Mouse (Mus musculus): ENCODE measurements around the gene Stx8. TPM values are rescaled to one million over a fixed set of nuclear protein-coding genes. Genes with fewer than 3 reads are reported as not detected.

Gene Stx8
- total RNA-seq, 2 experiments from 2014 or later = 28.1 to 28.4 TPM

DNA sequence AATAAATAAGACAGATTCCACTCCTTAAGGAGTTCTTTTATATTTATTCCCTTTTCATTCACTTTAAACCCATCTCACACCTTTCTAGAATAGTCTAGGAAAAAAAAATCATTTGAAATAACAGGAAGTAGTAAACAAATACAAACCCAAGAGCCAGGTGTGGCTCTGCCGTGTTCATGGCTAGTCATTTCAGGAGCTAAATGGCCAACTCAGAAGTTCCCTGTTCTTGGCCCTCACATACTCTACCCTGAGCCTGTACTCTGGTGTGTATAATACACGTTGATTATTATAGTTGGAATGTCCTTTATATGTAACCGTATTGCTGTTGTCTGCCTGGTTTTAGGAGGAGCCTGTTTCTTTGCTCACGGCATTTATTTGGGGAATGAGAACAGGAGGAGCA is 152.7 kb downstream of the Stx8 start:
- no peak for DNase-seq (ENCODE audit: extremely low spot score in 1 of 2, low spot score in 2 of 2)
- intact Hi-C loops (cut with DNase I) = no loop called here

DNA sequence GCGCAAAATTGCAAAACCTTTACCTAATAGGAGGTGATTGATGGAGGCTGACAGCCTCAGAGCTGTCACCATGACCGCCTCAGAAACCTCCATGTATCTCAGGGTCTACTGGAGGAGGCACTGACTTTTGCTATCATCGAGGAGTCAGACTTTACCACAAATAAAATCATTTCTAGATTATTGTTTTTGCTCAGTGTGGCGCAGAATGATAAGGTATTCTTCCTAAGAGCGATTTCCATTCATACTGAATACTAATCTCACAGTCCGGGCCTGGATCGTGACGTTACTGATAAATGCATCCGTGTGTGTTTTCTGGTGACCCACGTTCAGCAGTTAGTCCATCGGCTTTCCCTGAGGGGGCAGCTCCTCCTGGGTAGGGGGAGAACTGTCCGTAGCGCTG is 153.1 kb downstream of the Stx8 start:
- intact Hi-C loops (cut with DNase I) = no loop called here
- no peak for DNase-seq (ENCODE audit: extremely low spot score in 1 of 2, low spot score in 2 of 2)

DNA sequence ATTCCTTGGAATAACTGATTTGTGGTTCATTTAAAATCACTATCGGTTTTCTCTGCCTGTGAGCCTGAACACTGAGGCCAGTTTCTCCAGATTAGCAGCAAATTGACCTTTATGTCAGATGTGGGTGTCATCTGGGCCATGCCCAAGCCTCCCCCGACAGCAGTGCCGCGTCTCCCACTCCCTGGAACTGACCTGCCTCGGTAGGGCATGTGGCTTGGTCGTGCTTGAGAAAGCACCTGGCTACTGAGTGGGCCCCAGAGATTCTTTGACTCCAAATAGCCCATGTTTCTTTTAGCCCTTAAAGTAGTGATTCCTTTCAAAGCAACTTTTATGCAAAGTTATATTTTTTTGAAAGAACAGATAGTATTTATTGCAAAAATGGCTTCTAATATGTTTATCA is 155.3 kb downstream of the Stx8 start:
- intact Hi-C loops (cut with DNase I) = no loop called here
- no peak for DNase-seq (ENCODE audit: extremely low spot score in 1 of 2, low spot score in 2 of 2)

DNA sequence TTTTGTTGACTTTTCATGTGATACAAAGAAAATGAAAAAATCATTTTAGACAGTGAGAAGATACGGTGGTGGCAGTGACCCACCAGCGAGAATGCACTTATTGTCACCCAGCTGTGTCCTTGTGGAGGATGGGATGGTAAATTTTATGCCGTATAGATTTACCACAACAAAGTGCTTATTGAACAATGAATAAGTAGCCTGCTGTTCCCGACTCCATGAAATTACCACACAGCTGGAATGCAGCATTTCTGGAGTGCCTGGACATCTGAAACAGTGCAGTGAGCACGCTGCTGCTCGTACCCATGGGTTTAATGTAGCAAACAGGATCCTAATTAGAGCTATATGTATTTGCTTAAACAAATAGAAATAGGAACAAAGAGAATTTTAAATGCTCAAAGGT is 155.7 kb downstream of the Stx8 start:
- DNase-seq (ENCODE audit: extremely low spot score in 1 of 2, low spot score in 2 of 2) = no peak

DNA sequence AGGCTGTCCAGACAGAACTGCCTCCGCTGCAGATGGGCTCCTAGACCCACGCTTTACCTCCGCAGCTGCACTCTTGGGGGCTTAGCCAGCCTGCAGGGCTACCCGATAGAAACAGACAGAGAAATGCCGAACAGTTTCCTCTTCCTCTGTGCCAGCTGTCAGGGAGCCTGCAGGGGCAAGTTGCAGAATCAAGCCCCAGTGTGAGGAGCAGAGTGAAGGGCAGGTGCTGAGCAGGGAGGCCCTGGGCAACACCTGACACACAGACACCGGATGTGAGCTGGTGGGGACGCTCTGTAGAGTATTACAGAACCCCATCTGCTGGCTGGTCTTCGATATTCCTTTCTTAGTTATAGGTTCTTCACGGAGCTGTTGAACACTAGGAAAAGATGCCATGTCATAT is 160.1 kb downstream of the Stx8 start:
- no peak for DNase-seq (ENCODE audit: extremely low spot score in 1 of 2, low spot score in 2 of 2)
- intact Hi-C loops (cut with DNase I) = no loop called here

More for the DNA sequence above, 155.7 kb downstream of the Stx8 start:
- intact Hi-C loops (cut with DNase I) = no loop called here

DNA sequence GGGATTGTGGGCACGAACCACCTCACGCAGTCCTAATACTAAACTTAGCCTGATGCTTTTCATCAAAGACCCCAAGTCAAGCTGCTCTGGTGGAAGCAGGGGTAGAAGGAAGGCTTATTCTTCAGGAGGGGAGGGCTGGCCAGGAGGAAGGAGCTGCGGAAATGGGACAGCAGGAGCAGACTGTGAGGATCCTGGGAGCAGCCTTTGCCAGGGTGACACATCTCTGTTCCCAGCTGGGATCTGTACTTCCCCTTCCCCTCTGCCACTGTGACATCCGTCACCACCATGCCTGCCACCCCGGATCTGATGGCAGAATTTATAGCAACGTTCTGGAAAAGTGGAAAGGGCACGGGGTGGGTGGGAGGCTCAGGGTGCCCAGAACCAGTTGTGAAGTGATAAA is 168.5 kb downstream of the Stx8 start:
- DNase-seq (ENCODE audit: extremely low spot score in 1 of 2, low spot score in 2 of 2) = no peak
- intact Hi-C loops (cut with DNase I) = no loop called here

DNA sequence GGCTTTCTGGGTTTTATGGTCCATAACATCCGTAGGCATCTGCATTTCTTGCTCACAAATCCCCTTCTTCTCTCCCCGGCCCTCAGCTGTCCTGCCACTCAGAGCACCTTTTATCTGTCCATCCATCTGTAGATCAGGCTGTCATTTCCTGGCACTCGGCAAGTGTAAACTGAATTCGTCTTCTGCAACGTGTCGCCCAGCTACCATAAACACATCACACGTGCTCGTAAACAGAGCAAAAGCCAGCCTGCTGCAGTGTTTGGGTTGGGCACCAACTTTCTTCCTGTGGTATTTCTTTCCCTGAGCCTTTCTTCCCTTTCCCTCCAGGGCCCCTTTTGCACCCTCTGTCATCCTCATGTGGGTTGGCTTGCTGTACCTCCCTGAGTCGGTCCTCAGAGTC is 169.4 kb downstream of the Stx8 start:
- intact Hi-C loops (cut with DNase I) = no loop called here
- DNase-seq (ENCODE audit: extremely low spot score in 1 of 2, low spot score in 2 of 2) = no peak

DNA sequence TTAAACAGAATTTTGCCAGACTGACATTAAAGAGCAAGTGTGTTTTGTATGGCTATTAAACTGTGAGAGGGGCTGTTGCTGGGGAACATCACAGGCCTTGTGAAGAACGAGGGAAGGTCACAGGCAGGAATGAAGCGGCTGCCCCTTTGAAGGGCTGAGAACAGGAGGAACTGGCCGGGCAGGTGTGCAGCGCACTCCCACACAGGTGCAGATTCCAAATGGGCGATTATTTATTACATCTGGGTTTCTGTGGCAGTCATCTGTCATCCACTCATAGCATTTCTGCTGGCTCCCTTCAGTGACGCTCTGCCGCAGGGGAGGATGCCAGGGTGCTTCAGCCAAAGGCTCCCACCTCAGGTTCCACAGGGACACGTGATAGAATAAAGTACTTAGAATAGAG is 170.7 kb downstream of the Stx8 start:
- intact Hi-C loops (cut with DNase I) = no loop called here

DNA sequence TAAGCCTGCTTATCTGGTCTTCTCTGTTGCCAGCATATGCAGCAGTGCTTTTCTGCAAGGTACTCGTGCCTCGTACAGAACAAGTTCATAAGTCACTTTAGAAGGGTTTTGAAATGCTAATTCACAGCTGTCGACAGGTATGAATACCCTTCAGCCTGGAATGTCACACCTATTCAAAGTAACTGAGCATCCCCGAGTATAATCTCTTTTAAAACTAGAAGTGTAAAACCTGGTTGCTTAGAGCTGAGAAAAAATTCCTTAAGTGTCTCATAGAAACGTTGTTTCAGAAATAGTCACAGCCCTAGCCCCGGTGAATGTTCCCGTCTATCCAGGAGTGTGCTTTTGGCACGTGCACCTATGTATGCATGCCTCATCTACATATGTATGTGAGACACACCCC is 176.3 kb downstream of the Stx8 start:
- DNase-seq (ENCODE audit: extremely low spot score in 1 of 2, low spot score in 2 of 2) = no peak
- intact Hi-C loops (cut with DNase I) = no loop called here

More for the DNA sequence above, 170.7 kb downstream of the Stx8 start:
- no peak for DNase-seq (ENCODE audit: extremely low spot score in 1 of 2, low spot score in 2 of 2)

DNA sequence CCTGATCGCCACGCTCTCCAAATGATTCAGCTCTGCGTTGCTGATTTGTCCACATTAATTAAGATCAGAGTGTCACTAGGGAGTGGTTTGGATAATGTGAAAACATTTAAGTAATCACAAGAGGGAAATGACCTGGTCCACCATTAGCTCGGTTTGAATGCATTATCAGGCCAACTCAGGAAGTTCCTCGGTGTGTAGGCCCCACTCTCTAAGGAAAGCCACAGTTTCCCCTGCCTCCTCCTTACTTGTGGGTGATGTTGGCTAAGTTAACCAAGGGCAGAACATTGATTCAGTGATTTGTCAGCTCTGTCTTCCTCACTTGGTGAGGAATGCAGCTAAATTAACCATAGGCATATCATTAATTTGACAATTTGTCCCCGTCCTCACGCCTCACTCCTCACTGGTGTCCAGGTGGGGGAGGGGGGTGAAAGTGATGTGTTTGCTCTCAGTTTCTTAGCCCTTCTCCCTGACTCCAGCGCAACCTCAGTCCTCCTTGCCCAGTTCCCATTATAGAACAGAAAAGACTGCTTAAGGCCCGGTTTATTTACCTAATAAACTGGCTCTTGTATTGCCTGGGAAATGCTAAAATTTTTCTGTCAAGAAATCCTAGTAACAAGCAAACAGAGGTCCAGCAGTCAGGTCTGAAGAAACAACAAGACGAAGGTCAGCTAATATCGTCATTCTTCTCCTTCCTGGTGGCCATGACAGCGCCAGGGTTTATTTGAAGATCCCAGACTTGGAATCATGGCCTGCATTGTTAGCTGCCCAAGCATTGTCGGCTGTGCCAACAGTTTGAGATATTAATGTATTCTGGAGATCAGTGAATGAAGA is 178.5 kb downstream of the Stx8 start:
- intact Hi-C loops (cut with DNase I) = no loop called here
- no peak for DNase-seq (ENCODE audit: extremely low spot score in 1 of 2, low spot score in 2 of 2)

DNA sequence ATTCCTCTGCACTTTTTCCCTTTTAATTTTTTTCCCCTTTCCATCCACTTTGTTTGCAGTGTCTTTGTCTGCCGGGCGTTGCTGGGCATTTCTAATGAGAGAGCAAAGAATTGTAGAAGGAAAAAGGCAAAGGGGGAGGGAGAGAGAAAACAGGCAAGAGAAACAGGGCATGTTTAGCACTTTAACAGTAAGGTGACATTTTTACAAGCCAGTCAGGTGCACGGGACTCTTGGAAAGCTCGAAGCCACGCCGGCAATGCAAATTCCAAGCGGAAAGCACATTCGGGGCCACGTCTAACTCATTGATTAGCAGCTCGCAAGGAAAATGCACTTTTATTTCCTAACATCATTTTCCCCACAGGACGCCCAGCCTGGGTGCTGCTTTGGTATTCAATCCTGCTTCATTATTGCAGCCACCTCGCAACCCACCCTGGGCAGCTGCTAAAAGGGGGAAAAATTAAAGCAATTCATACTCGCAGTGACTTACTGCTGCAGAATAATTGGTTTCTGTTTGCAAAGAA is 179.1 kb downstream of the Stx8 start:
- peak in 1 of 2 experiments; percentile 14 for DNase-seq (ENCODE audit: extremely low spot score in 1 of 2, low spot score in 2 of 2)
- intact Hi-C loops (cut with DNase I) = no loop called here

DNA sequence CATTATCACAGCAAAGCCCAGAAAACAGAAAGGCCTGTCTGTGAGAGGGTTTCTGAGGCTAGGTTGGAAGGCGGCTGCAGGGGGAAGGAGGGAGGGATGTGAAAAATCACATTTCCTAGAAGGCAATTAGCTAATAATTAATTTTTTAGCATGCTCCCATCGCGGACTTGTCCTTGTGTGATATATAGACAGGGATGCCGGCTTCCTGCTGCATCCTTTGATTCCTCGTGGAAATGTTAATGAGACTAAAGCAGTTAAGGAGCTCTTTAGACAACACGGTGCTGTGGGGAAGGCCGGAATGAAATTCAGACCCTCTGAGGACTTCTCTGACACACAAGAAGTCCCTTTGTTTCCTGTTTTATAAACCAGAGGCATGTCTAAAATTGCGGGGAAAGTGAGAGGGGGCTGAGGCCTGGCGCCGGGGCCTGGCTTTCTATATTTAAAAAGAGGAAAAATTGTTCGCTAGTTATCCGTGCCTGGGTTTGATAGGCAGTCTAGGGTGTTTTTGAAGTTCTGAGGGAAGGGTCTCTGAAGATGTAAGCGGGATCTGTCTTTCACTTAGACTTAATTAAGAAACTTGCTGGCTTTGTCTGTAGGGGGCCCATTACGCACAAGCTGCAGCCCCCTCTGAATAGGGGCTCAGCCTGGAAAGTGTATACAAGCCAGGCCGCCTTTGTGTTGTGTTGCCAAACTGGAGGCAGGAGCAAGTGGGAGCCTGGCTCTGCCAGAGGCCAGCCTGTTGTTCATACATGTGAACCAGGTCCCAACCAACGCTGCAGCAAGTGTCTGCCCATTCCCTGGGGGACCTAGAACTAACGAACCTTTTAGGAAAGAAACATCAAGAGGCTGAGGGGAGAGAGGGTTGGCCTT is 179.8 kb downstream of the Stx8 start:
- intact Hi-C loops (cut with DNase I) = no loop called here
- peak in 1 of 2 experiments; percentile 18 for DNase-seq (ENCODE audit: extremely low spot score in 1 of 2, low spot score in 2 of 2)

DNA sequence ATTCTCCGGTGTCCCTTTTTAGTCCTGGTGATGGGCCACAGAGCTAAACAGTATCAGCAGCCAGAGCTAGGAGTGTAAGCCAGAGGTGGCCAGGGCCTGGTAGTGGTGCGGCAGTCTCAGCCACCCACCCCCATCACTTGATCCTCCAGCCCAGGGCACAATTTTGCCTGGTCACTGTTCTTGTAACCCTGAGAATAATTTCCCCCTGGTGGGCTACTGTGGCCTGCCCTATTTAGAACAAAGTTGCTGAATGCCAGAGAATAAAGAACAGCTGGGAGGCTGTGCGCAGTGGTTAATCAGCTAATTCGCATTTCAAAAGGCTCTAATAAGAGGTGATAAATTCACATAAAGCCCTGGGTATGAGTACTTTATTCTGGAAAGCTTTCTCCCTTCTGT is 180.5 kb downstream of the Stx8 start:
- intact Hi-C loops (cut with DNase I) = no loop called here
- DNase-seq (ENCODE audit: extremely low spot score in 1 of 2, low spot score in 2 of 2) = no peak

DNA sequence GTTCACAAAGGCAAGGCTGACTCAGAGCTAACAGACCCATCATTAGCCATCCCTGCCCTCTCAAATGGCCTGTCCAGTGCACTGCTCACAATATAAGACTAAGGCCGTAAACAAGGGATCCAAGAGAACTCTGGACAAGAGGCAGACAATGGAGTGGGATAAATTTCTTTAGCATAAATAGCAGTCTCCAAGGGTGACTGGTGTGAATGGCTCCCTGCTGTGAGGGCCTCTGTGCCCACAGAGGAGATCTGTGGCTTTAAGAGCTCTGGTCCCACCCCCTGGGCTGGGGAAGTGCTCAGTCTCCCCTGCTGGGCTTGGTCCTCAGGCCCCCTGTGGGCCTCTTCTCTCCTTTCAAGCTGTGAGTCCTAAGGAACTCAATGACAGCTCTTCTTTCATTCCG is 184.9 kb downstream of the Stx8 start:
- intact Hi-C loops (cut with DNase I) = no loop called here
- DNase-seq (ENCODE audit: extremely low spot score in 1 of 2, low spot score in 2 of 2) = no peak

DNA sequence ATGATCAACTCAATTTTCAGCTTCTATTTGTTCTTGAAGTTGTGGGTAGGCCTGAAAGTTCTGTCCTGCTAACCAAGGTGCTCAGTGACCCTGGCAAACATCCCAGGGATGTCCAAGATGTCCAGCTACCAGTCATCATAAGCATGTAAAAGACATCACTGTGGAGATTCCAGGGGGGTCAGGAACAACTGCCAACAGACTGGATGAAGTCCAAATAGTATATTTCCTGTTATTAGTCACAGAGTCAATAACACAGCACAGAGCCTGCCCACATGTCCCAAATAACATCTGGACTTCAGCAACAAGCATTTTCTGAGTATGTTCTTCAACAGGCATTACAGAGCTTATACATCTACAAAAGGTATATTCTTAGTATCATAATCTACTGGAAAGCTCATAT is 189.8 kb downstream of the Stx8 start:
- intact Hi-C loops (cut with DNase I) = no loop called here

DNA sequence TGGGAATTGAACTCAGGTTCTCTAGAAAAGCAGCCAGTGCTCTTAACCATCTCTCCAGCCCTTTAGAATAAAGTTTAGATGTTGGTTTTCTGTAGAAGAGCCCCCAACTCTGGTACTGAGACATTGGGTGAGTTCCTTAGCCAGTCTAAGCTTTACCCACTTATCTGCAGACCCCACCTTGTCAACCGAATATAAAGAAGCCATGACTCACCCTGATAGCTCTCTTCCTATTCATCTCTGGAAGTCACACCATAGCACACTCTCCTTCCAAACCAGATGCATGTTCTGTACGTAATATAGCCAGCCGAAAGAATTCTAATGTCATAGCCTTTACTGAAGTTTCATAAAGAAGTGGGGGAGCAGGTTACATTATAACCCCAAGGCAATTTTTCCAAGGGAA is 192.2 kb downstream of the Stx8 start:
- intact Hi-C loops (cut with DNase I) = no loop called here
- no peak for DNase-seq (ENCODE audit: extremely low spot score in 1 of 2, low spot score in 2 of 2)

More for the DNA sequence above, 189.8 kb downstream of the Stx8 start:
- no peak for DNase-seq (ENCODE audit: extremely low spot score in 1 of 2, low spot score in 2 of 2)

DNA sequence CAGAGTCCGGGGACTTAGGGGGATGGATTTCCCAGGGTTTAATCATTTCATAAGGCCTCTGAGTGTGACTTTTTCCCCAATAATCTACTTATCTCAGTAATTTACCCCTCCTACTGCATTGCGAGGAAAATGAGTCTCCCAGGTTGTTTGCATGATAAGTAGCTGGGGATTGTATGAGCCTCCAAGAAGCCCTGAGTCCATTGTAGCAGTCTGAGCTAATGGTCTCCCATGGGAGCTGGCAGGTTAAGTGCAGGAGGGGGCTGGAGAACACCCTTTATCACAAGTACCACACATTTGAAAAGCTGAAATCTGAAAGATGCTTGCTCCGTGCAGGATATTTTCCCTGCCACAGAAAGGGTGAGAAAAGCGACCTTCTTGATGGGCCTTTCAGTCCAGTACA is 193.9 kb downstream of the Stx8 start:
- intact Hi-C loops (cut with DNase I) = no loop called here
- DNase-seq (ENCODE audit: extremely low spot score in 1 of 2, low spot score in 2 of 2) = no peak

DNA sequence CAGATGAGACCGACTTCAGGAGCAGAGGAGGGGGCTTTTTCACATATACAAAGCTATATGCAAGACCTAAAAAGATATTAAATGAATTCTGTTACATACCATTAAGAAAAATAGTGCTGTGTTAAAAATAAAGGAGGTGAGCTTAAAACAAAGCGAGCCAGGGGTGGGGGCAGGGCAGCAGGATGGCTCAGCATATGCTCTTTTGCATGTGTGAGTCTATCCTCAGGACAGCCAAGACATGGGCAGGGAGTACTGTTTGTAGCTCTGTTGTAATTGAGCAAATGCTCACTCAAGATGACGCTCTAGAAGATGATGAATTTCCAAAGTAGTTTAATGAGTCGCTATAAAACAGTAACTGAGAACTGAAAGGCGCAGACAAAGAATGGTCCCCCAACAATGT is 198.4 kb downstream of the Stx8 start:
- DNase-seq (ENCODE audit: extremely low spot score in 1 of 2, low spot score in 2 of 2) = no peak
- intact Hi-C loops (cut with DNase I) = no loop called here

DNA sequence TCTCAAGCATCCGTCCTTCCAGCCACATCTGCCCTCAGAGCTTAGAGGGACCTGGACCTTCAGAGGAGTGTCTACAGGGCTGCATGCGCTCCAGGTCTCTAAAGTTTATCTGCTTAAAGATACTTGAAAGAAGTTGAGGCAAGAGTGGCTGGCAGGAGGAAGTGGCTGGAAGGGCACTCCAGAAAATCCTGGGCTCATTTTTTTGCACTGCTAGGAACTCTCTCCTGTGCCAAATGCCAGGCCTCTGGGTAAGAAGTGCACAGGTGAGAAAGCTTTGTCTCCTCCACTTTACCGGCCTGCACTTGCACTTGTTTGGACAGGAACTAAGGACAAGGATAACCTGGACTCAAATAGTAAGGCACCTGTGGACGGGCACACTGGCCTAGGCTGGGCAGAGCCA is 202.4 kb downstream of the Stx8 start:
- intact Hi-C loops (cut with DNase I) = no loop called here
- no peak for DNase-seq (ENCODE audit: extremely low spot score in 1 of 2, low spot score in 2 of 2)

Measured in left cerebral cortex, postnatal 10 days (tissue).